Mouse (Mus musculus): ENCODE data around the gene Pum1. TPM values are rescaled to one million over a fixed set of nuclear protein-coding genes. Genes with fewer than 3 reads are reported as not detected.
A peak's percentile ranks its signal among the peaks of the same experiment; 100 is the strongest.
"Not testable (repeated sequence)": the region's sequence is repeated elsewhere in the genome, so short reads cannot be mapped to it uniquely, and the experiment has no call there.

Pum1 gene
- total RNA-seq (2021) = 10 to 100 TPM; 28.8 to 37.7 TPM
- long read RNA-seq, experiment 1, full-length matches to known transcripts = 2 of 6 reads
- long read RNA-seq, experiment 1, partial matches to known transcripts = 0 of 6 reads
- long read RNA-seq, experiment 1, other reads (novel, unspliced or antisense) = 4 of 6 reads
- long read RNA-seq, experiment 2, full-length matches to known transcripts = 2 of 17 reads
- long read RNA-seq, experiment 2, partial matches to known transcripts = 2 of 17 reads
- long read RNA-seq, experiment 2, other reads (novel, unspliced or antisense) = 13 of 17 reads

- DNase-seq = peak; percentile 78 to 81
- intact Hi-C loops (cut with DNase I) = no loop called here
Measured at GRCm38 (mm10) chr4:130662979-130663725, at the start of gene Pum1. Gene Pum1, plus strand, starts transcription at chr4:130663321.

- intact Hi-C loops (cut with DNase I) = no loop called here
- DNase-seq = peak in 1 of 2 experiments; percentile 21
Measured at GRCm38 (mm10) chr4:130629391-130629790, 33.7 kb upstream of the Pum1 start.

- intact Hi-C loops (cut with DNase I) = no loop called here
- no peak for DNase-seq
Measured at GRCm38 (mm10) chr4:130630232-130630847, 32.8 kb upstream of the Pum1 start.

- DNase-seq; intact Hi-C loops (cut with DNase I): not testable (repeated sequence)
Measured at GRCm38 (mm10) chr4:130635076-130635475, 28.0 kb upstream of the Pum1 start.

- no peak for DNase-seq
- intact Hi-C loops (cut with DNase I) = no loop called here
Measured at GRCm38 (mm10) chr4:130636761-130637160, 26.4 kb upstream of the Pum1 start.

GRCm38 (mm10) chr4:130637488-130638422 lies 25.4 kb upstream of the Pum1 start:
- no peak for DNase-seq
- intact Hi-C loops (cut with DNase I) = no loop called here

GRCm38 (mm10) chr4:130640031-130640717 lies 22.9 kb upstream of the Pum1 start:
- intact Hi-C loops (cut with DNase I) = no loop called here
- no peak for DNase-seq

GRCm38 (mm10) chr4:130642468-130642867 lies 20.7 kb upstream of the Pum1 start:
- DNase-seq = no peak
- intact Hi-C loops (cut with DNase I) = no loop called here

GRCm38 (mm10) chr4:130645426-130645825 lies 17.7 kb upstream of the Pum1 start:
- no peak for DNase-seq
- intact Hi-C loops (cut with DNase I) = no loop called here

GRCm38 (mm10) chr4:130651286-130651685 lies 11.8 kb upstream of the Pum1 start:
- intact Hi-C loops (cut with DNase I) = no loop called here
- no peak for DNase-seq

- DNase-seq = no peak
- intact Hi-C loops (cut with DNase I) = no loop called here
Measured at GRCm38 (mm10) chr4:130652546-130652945, 10.6 kb upstream of the Pum1 start.

GRCm38 (mm10) chr4:130657820-130658565 lies 5.1 kb upstream of the Pum1 start:
- intact Hi-C loops (cut with DNase I) = no loop called here
- no peak for DNase-seq

- no peak for DNase-seq
- intact Hi-C loops (cut with DNase I) = no loop called here
Measured at GRCm38 (mm10) chr4:130659470-130659869, 3.7 kb upstream of the Pum1 start.

- no peak for DNase-seq
- intact Hi-C loops (cut with DNase I) = no loop called here
Measured at GRCm38 (mm10) chr4:130660106-130660505, 3.0 kb upstream of the Pum1 start.

GRCm38 (mm10) chr4:130661151-130661550 lies 2.0 kb upstream of the Pum1 start:
- intact Hi-C loops (cut with DNase I) = no loop called here
- DNase-seq = no peak

GRCm38 (mm10) chr4:130662305-130662704 lies 816 bp upstream of the Pum1 start:
- DNase-seq; intact Hi-C loops (cut with DNase I): not testable (repeated sequence)

GRCm38 (mm10) chr4:130663810-130664401 lies 785 bp downstream of the Pum1 start:
- DNase-seq = peak; percentile 11 to 21
- intact Hi-C loops (cut with DNase I) = no loop called here

GRCm38 (mm10) chr4:130664414-130665029 lies 1.4 kb downstream of the Pum1 start:
- intact Hi-C loops (cut with DNase I) = loop anchor here (5.0 kb wide), 1 partner anchor 223 kb away; no protein-coding TSS in a partner anchor

More at GRCm38 (mm10) chr4:130664414-130665029, 1.4 kb downstream of the Pum1 start:
- no peak for DNase-seq

All from gastrocnemius, postnatal 36 days (tissue).